Mouse (Mus musculus): Measurements from ENCODE around the gene Slfn8.
"Not testable (repeated sequence)": the region's sequence is repeated elsewhere in the genome, so short reads cannot be mapped to it uniquely, and the experiment has no call there.

Slfn8 gene

GRCm38 (mm10) chr11:83013356-83013755, 7.3 kb downstream of the Slfn8 start:
- in situ Hi-C loops (cut with MboI, MseI), result no loop called here

GRCm38 (mm10) chr11:82991469-82992166, 29.0 kb downstream of the Slfn8 start, which contains the start of gene Slfn9:
Slfn9 (minus strand) TSS chr11:82991830.
- in situ Hi-C loops (cut with MboI, MseI), result no loop called here

GRCm38 (mm10) chr11:82990612-82991385, 29.8 kb downstream of the Slfn8 start:
- in situ Hi-C loops (cut with MboI, MseI), result not testable (repeated sequence)

- in situ Hi-C loops (cut with MboI, MseI), result no loop called here
These were observed 31.3 kb downstream of the Slfn8 start for GRCm38 (mm10) chr11:82989357-82989756.

- in situ Hi-C loops (cut with MboI, MseI), result no loop called here
These were observed 33.0 kb downstream of the Slfn8 start for GRCm38 (mm10) chr11:82987621-82988020.

GRCm38 (mm10) chr11:82983193-82983592, 37.4 kb downstream of the Slfn8 start:
- in situ Hi-C loops (cut with MboI, MseI), result no loop called here

GRCm38 (mm10) chr11:82982409-82982808, 38.2 kb downstream of the Slfn8 start:
- in situ Hi-C loops (cut with MboI, MseI), result not testable (repeated sequence)

- in situ Hi-C loops (cut with MboI, MseI), result no loop called here
These were observed 46.7 kb downstream of the Slfn8 start for GRCm38 (mm10) chr11:82973916-82974315.

- in situ Hi-C loops (cut with MboI, MseI), result no loop called here
These were observed 49.0 kb downstream of the Slfn8 start for GRCm38 (mm10) chr11:82971590-82971974.

- in situ Hi-C loops (cut with MboI, MseI), result no loop called here
These were observed 49.7 kb downstream of the Slfn8 start for GRCm38 (mm10) chr11:82970712-82971589.

- in situ Hi-C loops (cut with MboI, MseI), result loop anchor here (5.0 kb wide), 1 partner anchor 50 kb away; the partner anchor contains the start of gene Unc45b
These were observed 58.4 kb downstream of the Slfn8 start for GRCm38 (mm10) chr11:82962215-82962614.

GRCm38 (mm10) chr11:82961743-82962142, 58.9 kb downstream of the Slfn8 start:
- in situ Hi-C loops (cut with MboI, MseI), result loop anchor here (5.0 kb wide), 1 partner anchor 49 kb away; the partner anchor contains the start of gene Unc45b

- in situ Hi-C loops (cut with MboI, MseI), result loop anchor here (5.0 kb wide), 1 partner anchor 47 kb away; the partner anchor contains the start of gene Unc45b
These were observed 61.0 kb downstream of the Slfn8 start for GRCm38 (mm10) chr11:82959613-82960012.

GRCm38 (mm10) chr11:82956925-82957324, 63.7 kb downstream of the Slfn8 start:
- in situ Hi-C loops (cut with MboI, MseI), result no loop called here

GRCm38 (mm10) chr11:82954631-82955030, 66.0 kb downstream of the Slfn8 start:
- in situ Hi-C loops (cut with MboI, MseI), result no loop called here

- in situ Hi-C loops (cut with MboI, MseI), result no loop called here
These were observed 67.7 kb downstream of the Slfn8 start for GRCm38 (mm10) chr11:82952612-82953542.
